Mouse (Mus musculus) kidney, adult 11 months (tissue): ENCODE measurements around the gene Sept11.

Experiments used
- DNase-seq: peaks from one replicate; pipeline ENCODE4 v3.0.0; 2022

The Sept11 gene

DNA sequence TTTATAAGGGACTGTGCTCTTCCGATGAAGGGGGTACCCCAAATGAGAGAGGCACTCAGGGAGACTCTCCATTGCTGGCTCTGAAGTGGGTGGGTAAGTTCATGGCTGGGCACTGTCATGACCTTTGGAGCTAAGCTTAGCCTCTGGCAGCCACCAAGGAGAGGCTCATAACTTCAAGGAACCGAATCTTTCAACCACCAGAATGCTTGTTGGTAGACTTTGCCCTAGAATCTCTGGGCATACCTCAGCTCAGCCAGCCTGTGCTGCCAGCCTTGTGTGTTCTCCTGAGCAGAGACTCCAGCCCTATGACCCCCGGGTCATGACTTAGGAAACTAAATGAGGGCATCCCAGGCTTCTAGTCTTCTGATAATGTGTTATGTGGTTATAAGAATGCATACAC lies 35.5 kb downstream of the Sept11 start:
- peak; percentile 89 for DNase-seq

DNA sequence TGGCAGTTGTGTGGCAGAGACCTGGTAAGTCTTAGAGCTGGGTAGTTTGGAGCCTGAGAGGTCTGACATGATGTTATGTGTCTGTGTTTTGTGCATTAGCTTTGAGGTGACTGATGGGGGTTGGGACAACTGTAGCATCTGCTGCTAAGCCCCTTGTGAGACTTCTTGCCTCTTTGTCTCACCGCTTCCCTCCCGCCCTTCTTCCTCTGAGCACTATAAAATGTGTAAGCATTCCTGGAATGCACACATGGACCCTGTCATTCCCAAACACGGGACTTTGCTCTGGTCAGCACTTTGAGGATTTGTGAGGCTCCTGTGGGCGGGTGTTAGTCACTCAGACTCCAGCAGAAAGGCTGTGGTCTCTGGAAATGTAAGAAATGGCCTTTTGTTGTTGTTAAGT lies 36.7 kb downstream of the Sept11 start:
- DNase-seq = peak; percentile 64

DNA sequence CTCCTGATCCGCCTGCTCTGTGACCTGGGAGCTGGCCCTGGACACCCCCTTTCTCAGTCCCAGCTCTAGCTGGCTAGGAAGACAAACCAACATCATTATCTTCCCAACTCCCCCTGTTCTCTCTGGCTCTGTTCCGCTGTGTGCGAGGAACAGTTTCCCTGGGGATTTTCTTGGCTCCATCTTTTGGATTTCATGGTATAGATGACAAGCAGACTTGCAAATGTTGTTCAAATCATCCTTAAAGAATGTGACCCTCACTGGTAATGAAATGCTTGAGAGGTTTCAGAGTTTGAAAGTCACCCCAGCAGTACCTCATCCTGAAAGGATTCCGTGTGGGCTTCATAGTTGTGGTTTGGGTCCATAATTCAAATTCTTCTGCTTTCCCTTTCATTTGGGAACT lies 38.2 kb downstream of the Sept11 start:
- no peak for DNase-seq

DNA sequence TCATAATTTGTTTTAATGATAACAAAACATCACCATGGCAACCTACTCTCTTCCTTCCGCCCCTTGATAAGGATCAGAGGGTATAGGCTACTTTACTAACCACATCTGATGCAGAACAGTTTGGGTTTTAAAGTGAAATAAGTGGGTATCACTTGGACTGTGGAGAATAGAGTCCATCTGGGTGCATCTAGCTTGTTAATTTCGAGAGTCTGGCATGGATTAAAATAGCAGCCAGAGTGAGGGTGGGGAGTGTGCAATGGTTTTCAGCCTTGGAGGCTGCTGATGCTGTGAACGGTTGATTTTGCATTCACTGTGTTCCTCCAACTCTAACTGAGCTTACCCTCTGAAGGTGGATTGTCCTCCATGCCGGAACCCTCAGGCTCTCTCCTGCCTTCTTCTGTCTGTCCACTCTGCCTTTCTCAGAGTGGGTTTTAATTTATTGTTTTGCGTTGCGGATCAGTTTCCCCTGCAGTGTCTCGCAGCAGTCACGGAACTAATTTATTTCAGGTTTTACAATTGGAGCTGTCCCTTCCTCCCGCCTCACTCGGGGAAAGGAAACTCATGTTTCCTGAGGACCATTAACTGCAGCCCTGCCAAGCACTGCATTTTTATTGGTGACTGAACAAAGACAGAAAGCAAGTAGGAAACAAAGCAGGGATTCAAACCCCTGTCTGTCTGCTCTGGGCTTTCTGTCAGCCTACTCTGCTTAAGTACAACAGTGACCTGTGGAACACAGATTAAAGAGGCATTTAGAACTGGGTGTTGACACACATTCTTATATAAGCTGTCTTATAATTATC lies 40.4 kb downstream of the Sept11 start:
- peak; percentile 26 for DNase-seq

DNA sequence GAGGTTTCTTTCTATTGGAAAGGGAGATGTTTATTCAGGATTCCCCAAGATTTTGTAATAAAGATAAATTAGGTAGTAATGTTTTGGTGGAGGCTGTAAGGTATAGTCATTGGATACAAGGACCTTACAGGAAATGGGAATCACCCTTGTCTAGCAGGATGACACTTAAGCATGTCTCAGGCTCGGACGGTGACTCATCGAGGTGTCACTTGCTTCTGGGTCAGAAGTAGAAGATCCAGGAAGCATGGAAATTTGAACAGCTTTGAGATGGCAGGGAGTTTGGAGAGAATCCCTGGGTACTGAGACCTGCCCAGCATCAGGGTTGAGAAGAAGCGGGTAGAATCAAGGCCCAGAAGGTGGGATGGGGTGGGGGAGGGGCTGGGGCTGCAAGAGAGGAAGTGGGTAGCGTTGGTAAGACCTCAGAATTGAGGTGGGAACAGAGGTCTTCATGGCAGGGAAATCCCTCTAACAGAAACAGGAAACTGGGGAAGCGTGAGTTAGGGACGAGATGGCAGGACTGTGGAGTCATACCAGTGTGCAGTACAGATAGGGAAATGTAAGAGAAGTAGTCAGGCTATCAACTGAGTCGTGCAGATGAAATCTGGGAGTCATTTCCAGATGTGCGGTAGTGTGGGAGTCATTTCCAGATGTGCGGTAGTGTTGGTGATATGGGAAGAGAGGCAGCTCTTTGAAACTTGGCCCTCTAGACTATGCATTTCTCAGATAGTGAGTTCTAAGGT lies 42.3 kb downstream of the Sept11 start:
- no peak for DNase-seq

DNA sequence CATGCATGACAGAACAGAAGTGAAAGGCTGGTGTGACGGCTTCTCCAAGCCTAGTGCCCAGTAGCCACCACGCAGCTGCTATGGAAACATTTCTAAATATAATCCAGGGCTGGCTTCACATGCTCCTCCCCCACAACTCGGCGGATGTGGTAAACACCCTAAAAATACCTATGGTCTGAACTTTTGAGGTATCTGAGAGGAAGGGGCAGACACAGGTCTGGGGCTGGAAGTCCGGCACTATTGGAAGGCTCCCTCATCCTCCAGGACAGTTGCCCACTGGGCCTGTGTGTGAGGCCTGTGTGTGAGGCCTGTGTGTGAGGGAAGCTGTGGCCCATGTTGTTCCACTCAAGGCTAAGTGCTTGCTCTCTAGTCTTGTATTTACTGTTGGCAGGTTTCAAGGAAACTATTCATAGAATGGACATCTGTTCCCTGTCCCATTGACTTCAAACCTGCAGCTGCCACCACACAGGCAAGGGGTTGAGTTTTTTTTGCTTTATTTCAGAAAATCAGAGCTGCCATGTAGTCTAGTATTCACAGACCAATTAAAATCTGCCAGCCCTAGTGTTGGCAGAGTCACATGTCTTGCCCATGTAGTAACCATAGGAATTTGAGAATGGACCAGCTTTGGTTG lies 43.8 kb downstream of the Sept11 start:
- DNase-seq = peak; percentile 15

DNA sequence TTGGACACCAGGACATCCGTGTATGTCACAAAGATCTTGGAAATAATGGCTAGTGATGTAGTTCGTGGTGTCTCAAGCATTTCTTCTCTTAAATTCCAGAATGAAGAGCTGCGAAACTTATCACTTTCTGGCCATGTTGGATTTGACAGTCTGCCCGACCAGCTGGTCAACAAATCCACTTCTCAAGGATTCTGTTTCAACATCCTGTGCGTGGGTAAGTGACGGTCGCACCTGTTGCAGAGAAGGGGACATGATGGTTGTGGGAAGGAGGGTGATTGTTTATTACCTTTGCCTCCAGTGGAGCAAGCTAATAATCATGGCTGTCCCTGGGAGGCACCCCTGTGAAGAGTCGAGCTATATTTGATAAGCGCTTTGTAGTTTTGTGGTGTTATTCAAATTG lies 46.1 kb downstream of the Sept11 start:
- no peak for DNase-seq

DNA sequence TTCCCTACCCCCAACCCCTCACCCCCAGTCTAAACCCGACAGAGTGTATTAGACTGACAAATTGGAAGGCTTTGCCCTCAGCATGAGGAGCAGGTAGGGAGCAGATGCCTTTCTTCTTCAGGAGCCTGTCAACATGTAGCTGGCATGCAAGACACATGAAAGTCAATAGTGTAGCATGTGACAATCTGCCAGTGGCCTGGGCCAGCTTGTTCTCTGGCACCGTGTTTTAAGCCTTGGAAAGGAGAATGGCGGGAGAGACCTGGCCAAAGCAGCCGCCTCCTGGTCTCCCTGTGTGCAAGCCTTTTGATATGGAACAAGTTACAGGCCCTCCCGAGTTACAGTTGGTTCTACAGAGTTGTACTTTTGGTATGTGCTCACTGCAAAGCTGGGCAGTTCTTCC lies 47.5 kb downstream of the Sept11 start:
- no peak for DNase-seq

DNA sequence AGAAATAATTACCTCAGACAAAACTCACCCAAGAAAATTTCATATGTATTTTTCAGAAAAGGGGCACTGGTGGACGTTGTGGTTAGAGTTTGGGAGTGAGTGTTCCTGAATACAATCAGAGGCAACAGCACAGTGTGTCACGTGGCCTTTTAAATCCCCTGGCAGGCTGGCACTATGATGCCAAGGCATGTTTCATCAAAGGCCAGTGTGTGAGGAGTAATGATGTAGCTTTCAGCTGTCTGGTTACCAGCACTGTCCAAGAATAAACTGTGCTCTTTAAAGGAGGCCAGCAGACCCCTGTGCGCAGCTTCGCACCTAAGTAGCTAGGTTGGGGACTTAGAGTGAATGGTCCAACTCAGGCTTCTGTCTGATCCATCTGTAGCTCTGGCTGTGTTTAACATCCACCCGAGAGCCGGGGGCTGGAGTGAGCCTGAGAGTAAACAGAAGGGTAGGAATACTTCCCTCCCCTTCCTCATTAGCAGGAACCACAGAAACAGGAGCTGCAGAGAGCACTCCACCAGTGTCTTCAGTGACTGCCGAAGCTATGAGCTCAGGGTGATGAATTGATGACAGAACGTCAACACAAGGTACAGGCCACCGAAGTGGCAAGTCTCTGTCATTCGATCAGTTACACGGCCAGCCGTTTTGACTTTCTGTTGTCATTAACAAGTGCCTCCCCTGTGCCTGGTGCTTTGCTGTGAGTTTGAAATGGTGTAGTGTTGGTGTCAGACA lies 50.3 kb downstream of the Sept11 start:
- DNase-seq = no peak

DNA sequence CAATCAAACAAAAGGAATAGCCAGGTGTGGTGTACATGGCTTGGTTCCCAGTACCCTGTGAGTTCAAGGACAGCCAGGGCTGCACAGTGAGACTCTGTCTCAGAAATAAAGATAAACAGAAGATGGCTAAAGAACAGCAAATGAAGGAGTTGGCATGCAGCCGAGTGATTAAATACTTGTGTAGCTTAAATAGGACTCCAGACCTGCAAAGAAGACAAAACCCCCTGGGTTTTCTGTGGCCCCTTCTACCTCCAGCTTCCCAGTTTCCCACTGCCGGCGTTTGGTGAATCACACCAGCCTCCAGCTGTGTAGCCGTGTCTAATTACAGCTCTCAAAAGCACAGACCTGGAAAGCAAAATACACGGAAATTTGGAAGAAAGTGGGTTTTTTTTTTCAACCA lies 51.6 kb downstream of the Sept11 start:
- no peak for DNase-seq

DNA sequence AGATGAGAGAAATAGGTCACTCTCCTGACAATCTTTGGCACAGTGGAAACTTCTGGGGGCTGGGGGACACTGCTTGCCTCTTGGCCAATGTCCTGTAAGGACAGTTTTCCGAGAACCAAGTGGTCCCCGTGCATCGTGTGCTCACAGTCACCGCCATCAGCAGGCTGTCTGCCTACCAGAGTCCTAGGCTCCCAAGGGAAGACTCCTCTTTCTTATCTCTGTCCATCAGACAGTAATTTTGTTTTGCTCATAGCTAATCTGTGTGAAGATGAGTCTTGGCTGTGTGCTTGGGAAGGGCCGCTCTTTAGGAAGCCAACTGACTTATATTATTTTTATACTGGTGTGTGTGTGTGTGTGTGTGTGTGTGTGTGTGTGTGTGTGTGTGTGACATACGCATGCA lies 52.3 kb downstream of the Sept11 start:
- DNase-seq = no peak

DNA sequence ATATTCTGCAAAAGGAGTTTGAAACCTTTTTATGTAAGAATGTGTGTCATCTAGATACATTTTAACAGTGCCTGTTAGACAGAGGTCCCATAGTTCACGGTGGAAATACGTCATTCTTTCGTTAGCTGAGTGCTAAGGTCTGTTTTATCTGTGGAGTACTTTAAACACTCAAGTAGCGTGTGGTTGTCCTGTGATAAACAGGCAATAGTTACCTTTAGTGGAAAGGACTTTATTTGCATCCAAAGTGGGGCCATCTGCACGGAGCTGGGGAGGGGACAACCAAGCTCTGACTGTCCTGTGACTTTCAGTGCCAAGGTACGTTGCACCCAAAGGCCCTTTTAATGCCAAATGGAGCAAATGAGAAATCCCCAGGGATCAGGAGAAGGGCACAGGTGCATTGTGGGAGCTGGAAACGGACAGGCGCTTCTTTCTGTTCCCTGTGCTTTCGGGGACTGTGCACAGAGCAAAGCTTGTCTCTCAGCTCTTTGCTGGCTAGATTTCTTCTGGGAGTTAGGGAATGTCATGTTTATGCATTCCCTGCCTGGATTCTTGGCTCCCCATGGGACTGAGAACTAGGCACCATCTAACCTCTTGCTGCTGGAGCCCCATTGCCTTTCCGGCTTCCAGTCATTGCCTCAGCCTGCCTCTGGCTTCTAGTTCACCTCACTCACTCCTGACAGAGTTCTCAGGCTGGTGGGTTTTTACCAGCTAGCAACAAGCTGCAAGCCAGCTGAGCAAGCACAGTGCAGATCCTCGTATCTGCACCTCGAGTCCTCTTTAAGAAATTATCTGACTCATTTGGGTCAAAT lies 56.9 kb downstream of the Sept11 start:
- DNase-seq = peak; percentile 13

DNA sequence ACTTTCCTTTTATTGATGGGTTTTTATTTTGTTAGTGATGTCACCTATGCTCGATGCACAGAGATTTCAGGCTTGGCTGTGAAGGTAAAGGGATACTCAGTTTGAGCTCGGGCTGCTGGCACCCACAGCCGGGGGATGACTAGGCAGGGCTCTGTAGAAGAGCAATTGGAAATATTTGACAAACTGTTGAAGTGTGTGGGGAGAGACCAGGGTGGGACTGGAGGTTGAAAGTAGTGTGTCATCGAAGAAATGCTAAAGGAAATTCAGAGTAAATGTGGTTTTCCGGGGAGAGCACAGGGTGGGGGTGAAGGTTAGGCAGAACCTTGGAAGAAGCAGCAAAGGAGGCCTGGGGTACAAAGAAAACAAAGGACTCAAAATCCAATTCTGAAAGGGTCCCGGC lies 58.7 kb downstream of the Sept11 start:
- no peak for DNase-seq

DNA sequence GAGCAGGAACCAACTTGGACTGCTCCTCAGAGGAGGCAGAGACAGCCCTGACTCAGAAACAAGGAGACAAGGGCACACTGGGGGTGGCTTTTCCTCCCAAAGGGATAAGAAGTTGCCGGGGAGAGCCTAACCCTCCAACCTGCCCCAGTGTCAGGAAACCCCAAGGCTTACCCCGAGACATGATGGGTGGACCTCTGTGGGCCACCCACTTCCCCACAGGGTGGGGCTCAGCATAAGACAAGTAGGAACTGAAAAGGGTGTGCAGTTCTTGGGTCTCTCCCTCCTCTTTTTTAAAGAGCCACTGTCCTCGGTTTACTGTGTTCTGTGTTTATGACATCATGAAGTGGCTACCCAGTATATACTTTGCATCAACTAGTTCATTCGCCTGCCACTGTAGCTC lies 59.2 kb downstream of the Sept11 start:
- DNase-seq = no peak

DNA sequence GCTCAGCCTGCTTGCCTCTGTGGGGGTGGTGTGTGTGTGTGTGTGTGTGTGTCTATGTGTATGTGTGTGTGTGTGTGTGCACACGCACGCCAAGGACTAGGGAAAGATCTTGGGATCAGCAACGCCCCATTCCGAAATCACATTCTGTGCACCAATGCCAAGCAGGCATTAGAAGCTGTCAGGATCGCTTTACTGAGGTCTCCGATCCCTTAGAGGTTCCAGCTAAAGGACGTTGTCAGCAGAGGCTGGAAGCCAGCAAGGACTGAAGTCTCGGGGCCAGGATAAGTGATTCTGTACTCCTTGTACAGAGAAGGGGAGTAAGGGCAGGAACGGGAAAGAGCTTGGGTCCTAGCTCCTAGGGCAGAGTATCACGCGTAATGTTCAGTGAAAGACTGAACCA lies 61.2 kb downstream of the Sept11 start:
- no peak for DNase-seq

DNA sequence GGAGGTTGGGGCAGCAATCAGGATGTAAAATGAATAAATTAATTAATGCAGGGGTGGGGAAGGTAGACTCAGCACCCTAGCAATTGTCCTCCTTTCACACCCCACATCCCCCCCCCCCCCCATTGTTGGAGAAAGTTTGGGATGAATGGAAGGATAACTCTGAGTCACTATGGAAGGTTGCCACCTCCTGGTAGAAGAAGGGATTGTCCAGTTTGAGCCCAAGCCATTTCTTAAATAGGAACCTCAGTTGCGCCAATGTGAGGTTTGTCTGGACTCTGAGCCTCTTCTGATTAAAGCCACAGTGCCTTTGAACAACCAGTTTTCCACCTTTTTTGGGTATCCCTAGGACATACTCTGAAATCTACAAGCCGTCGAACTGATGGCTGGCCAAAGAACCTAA lies 70.3 kb downstream of the Sept11 start:
- DNase-seq = peak; percentile 33

DNA sequence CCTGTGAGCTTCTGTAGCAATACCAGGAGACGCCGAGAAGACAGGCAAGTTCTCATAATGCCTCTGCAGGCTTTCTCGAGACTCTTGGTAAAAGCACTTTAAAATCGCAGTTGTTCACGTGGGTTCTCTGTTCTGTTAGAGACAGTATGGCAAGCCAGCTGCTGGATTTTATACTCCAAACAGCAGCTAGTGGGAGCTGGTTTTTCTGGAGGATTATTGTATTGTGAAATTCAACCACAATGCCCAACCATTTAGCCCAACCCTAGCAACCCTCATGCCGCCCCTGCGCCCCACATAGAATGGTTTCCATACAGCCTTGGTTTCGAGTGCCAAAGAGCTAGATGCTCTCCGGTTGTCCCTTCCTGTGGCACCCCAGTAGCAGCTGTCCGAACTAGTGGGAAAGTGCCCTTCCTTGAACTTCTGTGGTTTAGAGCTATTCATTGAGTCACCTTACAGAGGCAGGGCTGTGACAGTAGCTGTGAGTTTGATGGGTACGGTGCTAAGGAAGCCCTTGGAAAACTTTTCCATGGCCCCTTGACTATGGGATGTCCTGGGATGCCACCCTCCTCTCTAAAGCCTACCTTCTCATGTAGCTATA lies 74.8 kb downstream of the Sept11 start:
- no peak for DNase-seq

DNA sequence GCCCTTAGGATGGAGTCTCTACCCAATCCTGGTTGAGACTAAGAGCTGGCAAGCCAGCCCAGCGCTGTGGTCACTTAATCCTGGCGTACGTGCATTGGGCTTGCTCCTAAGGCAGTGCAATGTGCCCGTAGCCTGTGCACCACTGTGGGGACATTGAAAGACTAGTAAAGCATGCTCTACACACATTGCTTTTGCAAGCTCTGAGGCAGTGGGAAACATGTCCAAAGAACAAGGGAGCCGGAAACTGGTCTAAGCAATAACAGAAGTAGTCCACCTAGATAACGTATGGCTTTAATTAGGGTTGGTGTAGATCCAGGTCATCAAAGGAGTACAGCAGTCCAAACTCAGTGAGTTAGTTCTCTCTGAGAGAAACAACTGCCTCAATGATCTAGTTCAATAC lies 75.4 kb downstream of the Sept11 start:
- no peak for DNase-seq

DNA sequence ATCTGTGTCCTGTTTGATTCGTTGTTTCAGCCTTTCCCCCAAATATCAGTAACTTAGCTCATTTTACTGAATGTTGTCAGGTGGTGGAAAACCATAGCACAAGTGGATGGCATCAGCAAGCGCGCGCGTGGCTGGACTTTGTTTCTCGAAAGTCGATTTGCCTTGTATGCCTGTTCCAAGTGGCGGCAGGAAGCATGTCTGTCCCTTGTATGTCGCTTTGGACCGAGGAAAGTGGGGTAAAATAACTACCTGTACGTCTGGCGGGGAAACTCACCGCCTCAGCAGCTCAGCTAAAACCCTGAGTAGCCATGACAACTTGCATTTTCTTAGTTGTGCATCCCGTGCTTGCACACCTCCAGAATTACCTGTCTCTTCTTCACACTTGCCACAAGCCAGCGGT lies 78.2 kb downstream of the Sept11 start:
- no peak for DNase-seq

DNA sequence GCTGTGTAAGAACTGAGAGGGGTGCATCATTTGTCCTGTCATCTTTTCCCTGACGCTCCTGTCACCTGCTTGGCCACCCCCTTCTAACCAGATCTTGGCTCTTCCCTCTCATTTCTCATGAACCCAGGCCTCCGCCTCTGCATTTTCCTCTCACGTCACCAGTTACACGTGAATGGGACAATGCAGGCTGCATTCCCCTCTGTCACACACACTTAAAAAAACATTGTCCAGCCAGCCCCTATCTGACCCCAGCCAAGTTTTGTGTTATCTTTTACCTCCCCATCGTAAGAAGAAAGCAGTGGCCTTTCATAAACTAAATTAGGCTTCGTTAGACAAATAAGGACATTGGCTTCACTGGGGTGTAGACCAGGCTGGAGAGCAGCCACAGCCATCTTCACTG lies 79.3 kb downstream of the Sept11 start:
- no peak for DNase-seq

DNA sequence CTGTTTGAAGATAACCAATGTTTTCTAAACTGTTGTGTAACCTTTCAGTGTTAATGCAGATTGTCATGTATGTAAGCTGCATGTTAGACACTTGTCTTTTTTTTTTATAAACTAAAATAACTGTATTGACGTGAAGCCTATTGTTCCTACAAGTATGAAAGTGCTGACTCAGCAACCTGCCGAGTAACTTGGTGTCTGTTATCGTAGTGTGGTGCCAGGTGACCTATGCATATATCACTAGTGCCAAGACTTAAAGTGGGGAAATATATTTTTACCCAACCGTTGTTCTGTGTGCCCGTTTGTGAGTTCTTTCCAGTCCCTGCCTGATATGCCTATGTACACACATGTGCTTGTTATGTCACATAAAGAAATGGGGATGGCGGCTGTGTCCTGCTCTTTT lies 81.4 kb downstream of the Sept11 start:
- DNase-seq = no peak

DNA sequence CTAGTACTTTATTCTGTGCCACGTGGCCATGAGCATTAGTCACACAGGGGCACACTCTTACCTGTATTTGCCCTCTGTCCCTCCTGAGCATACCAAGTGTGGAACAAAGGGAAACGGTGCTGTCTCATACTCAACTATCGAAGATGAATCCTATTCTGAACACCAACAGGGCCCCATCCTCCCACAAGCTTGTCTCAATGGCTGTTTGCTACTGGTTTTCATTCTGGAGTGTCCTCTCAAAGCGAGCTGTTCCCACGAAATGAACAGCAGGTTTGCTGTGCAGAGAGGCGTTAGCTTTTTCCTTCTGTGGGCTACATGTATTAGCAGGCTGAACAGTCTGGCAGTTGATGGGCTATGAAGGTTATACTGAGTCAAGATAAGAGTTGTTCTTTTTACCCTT lies 85.4 kb downstream of the Sept11 start:
- no peak for DNase-seq
